Mouse (Mus musculus): Measurements from ENCODE around the gene Vgll4.

Vgll4 gene

GRCm38 (mm10) chr6:114919670-114920313 lies 50.0 kb downstream of the Vgll4 start:
- DNase-seq (ENCODE audit: extremely low spot score, low spot score), result no peak

GRCm38 (mm10) chr6:114918994-114919393 lies 50.8 kb downstream of the Vgll4 start:
- DNase-seq (ENCODE audit: extremely low spot score, low spot score), result no peak

- no peak for DNase-seq (ENCODE audit: extremely low spot score, low spot score)
Observed at GRCm38 (mm10) chr6:114917770-114918635, 51.8 kb downstream of the Vgll4 start.

- no peak for DNase-seq (ENCODE audit: extremely low spot score, low spot score)
Observed at GRCm38 (mm10) chr6:114917129-114917528, 52.7 kb downstream of the Vgll4 start.

- DNase-seq (ENCODE audit: extremely low spot score, low spot score), result no peak
Observed at GRCm38 (mm10) chr6:114916715-114916992, 53.1 kb downstream of the Vgll4 start.

GRCm38 (mm10) chr6:114915915-114916714 lies 53.7 kb downstream of the Vgll4 start:
- no peak for DNase-seq (ENCODE audit: extremely low spot score, low spot score)

GRCm38 (mm10) chr6:114914041-114914716 lies 55.6 kb downstream of the Vgll4 start:
- no peak for DNase-seq (ENCODE audit: extremely low spot score, low spot score)

GRCm38 (mm10) chr6:114913142-114913541 lies 56.7 kb downstream of the Vgll4 start:
- no peak for DNase-seq (ENCODE audit: extremely low spot score, low spot score)

- DNase-seq (ENCODE audit: extremely low spot score, low spot score), result no peak
Observed at GRCm38 (mm10) chr6:114911540-114911939, 58.3 kb downstream of the Vgll4 start.

GRCm38 (mm10) chr6:114909801-114910200 lies 60.0 kb downstream of the Vgll4 start:
- no peak for DNase-seq (ENCODE audit: extremely low spot score, low spot score)

- no peak for DNase-seq (ENCODE audit: extremely low spot score, low spot score)
Observed at GRCm38 (mm10) chr6:114907459-114907858, 62.3 kb downstream of the Vgll4 start.

- DNase-seq (ENCODE audit: extremely low spot score, low spot score), result no peak
Observed at GRCm38 (mm10) chr6:114906209-114906608, 63.6 kb downstream of the Vgll4 start.

- no peak for DNase-seq (ENCODE audit: extremely low spot score, low spot score)
Observed at GRCm38 (mm10) chr6:114905253-114906028, 64.4 kb downstream of the Vgll4 start.

- no peak for DNase-seq (ENCODE audit: extremely low spot score, low spot score)
Observed at GRCm38 (mm10) chr6:114904818-114905217, 65.0 kb downstream of the Vgll4 start.

GRCm38 (mm10) chr6:114904233-114904632 lies 65.6 kb downstream of the Vgll4 start:
- DNase-seq (ENCODE audit: extremely low spot score, low spot score), result no peak

GRCm38 (mm10) chr6:114901921-114902320 lies 67.9 kb downstream of the Vgll4 start:
- DNase-seq (ENCODE audit: extremely low spot score, low spot score), result no peak

GRCm38 (mm10) chr6:114901321-114901824 lies 68.4 kb downstream of the Vgll4 start:
- peak; percentile 56 for DNase-seq (ENCODE audit: extremely low spot score, low spot score)

GRCm38 (mm10) chr6:114900194-114900593 lies 69.6 kb downstream of the Vgll4 start:
- DNase-seq (ENCODE audit: extremely low spot score, low spot score), result no peak

- no peak for DNase-seq (ENCODE audit: extremely low spot score, low spot score)
Observed at GRCm38 (mm10) chr6:114899652-114900051, 70.1 kb downstream of the Vgll4 start.

GRCm38 (mm10) chr6:114898949-114899348 lies 70.8 kb downstream of the Vgll4 start:
- no peak for DNase-seq (ENCODE audit: extremely low spot score, low spot score)

- no peak for DNase-seq (ENCODE audit: extremely low spot score, low spot score)
Observed at GRCm38 (mm10) chr6:114896281-114896680, 73.5 kb downstream of the Vgll4 start.

Measured in neural tube, embryonic 10.5 days (tissue).